Comparison of ENCODE assay signal across 13 mouse cellular contexts in genomic region chr2:75046892-75047291, GRCm38 (mm10).
"Had no signal": no experiment of that assay in that cellular context is flagged by ENCODE, and none has a peak within 500 bp of the region (broad histone marks: within the 10 kb centered on the region; RNA-seq: fewer than 3 reads in every experiment).

No protein-coding gene starts in this region.

- DNase-seq: kidney, adult 9 months; kidney, postnatal 36 days; layer of hippocampus, adult 9-11 months; layer of hippocampus, postnatal 36 days; lung, adult 2 months; lung, postnatal 36 days; right cerebral cortex, postnatal 4 days; thymus, postnatal 4 days had no signal

- H3K27ac ChIP-seq: kidney, postnatal 0 days; limb, embryonic 13.5 days; liver, embryonic 15.5 days; midbrain, embryonic 13.5 days; neural tube, embryonic 15.5 days had no signal

- H3K4me3 ChIP-seq: limb, embryonic 13.5 days; liver, embryonic 15.5 days; midbrain, embryonic 13.5 days; neural tube, embryonic 15.5 days had no signal

- H3K9me3 ChIP-seq: limb, embryonic 13.5 days; liver, embryonic 15.5 days; midbrain, embryonic 13.5 days; neural tube, embryonic 15.5 days had no signal

- H3K36me3 ChIP-seq: limb, embryonic 13.5 days; liver, embryonic 15.5 days; midbrain, embryonic 13.5 days; neural tube, embryonic 15.5 days had no signal

- H3K27me3 ChIP-seq: liver, embryonic 15.5 days; neural tube, embryonic 15.5 days had no signal

- H3K4me1 ChIP-seq: limb, embryonic 13.5 days; liver, embryonic 15.5 days; midbrain, embryonic 13.5 days; neural tube, embryonic 15.5 days had no signal
